In genomic region chr7:16051883-16052595, GRCm38 (mm10) we compare ENCODE assay signal across 7 mouse cellular contexts. TPM values are rescaled to one million over a fixed set of nuclear protein-coding genes. Genes with fewer than 3 reads are reported as not detected.
DNase-seq lines count a peak whose midpoint lies in the region; ATAC-seq and TF ChIP-seq lines count a peak whose summit lies in the region.

No protein-coding gene starts in this region.

- no peaks in the 10 kb centered on the region for H3K9me3 ChIP-seq in intestine, embryonic 16.5 days (ENCODE audit: control insufficient read depth, low read length)
- H3K9me3 ChIP-seq in limb, embryonic 10.5 days (replicated peaks) = no peaks in the 10 kb centered on the region
- H3K9me3 ChIP-seq in midbrain, embryonic 12.5 days = no peaks in the 10 kb centered on the region

- TF ChIP-seq POLR2A in small intestine, adult 2 months (IDR thresholded peaks at IDR 0.05; ENCODE audit: low read depth, low read length) = no peak

- 5% methylated on average over 19 of the region's 19 CpGs for WGBS in intestine, embryonic 16.5 days
- 7% methylated on average over 19 of the region's 19 CpGs for whole genome bisulfite sequencing in limb, embryonic 10.5 days
- 7% methylated on average over 19 of the region's 19 CpGs for WGBS in midbrain, embryonic 12.5 days
- WGBS in small intestine, adult 2 months = under 1% methylated on average over 19 of the region's 19 CpGs

- H3K27ac ChIP-seq in intestine, embryonic 16.5 days (ENCODE audit: low read length) = peak overlapping the region; percentile 90
- H3K27ac ChIP-seq in limb, embryonic 10.5 days = peak overlapping the region; percentile 82
- H3K27ac ChIP-seq in midbrain, embryonic 12.5 days (replicated peaks) = peak overlapping the region; percentile 81
- H3K27ac ChIP-seq in small intestine, adult 2 months (ENCODE audit: insufficient read depth, low read depth, low read length) = peak overlapping the region; percentile 70

- peak; percentile 83; the same call in 1 of the 2 replicates for TF ChIP-seq CTCF in small intestine, adult 2 months (IDR thresholded peaks at IDR 0.05; ENCODE audit: extremely low read depth, insufficient read length, insufficient replicate concordance, low read depth, low read length)

- peak; percentile 32 for ATAC-seq in intestine, embryonic 16.5 days
- ATAC-seq in midbrain, embryonic 12.5 days (ENCODE audit: low FRiP score, low read depth) = no peak

- no peaks in the 10 kb centered on the region for H3K36me3 ChIP-seq in intestine, embryonic 16.5 days (ENCODE audit: control insufficient read depth, insufficient read depth, low read length)
- no peaks in the 10 kb centered on the region for H3K36me3 ChIP-seq in limb, embryonic 10.5 days
- no peaks in the 10 kb centered on the region for H3K36me3 ChIP-seq in midbrain, embryonic 12.5 days
- no peaks in the 10 kb centered on the region for H3K36me3 ChIP-seq in small intestine, adult 2 months (ENCODE audit: control insufficient read depth, insufficient read depth, low read length)

- intact Hi-C loops in gastrocnemius, postnatal 36 days (cut with DNase I) = loop anchor here (2.0 kb wide), 1 partner anchor 69 kb away; no protein-coding TSS in a partner anchor

- H3K27me3 ChIP-seq in intestine, embryonic 16.5 days (replicated peaks; ENCODE audit: control insufficient read depth, insufficient read depth, low read length) = no peaks in the 10 kb centered on the region
- H3K27me3 ChIP-seq in limb, embryonic 10.5 days (ENCODE audit: low read depth, poor library complexity, severe bottlenecking) = no peaks in the 10 kb centered on the region
- H3K27me3 ChIP-seq in midbrain, embryonic 12.5 days = no peaks in the 10 kb centered on the region
- H3K27me3 ChIP-seq in small intestine, adult 2 months (ENCODE audit: control insufficient read depth, insufficient read depth, low read length) = no peaks in the 10 kb centered on the region

- H3K4me2 ChIP-seq in intestine, embryonic 16.5 days (ENCODE audit: low read depth, low read length) = peak overlapping the region; percentile 83
- H3K4me2 ChIP-seq in midbrain, embryonic 12.5 days (replicated peaks) = peak overlapping the region; percentile 68

- DNase-seq in adrenal gland, adult 2 months = peak; percentile 81
- DNase-seq in embryo, embryonic 11 days = peak; percentile 85
- peak; percentile 66 for DNase-seq in gastrocnemius, postnatal 36 days
- peak; percentile 86 for DNase-seq in limb, embryonic 10.5 days (ENCODE audit: low spot score)

- peak overlapping the region; percentile 76 for H3K9ac ChIP-seq in intestine, embryonic 16.5 days (ENCODE audit: low read depth, low read length)
- H3K9ac ChIP-seq in midbrain, embryonic 12.5 days (replicated peaks) = peak overlapping the region; percentile 49

- H3K4me1 ChIP-seq in intestine, embryonic 16.5 days (ENCODE audit: control insufficient read depth, insufficient read depth, low read length) = peaks cover 17% of the 10 kb centered on the region
- peaks cover 22% of the 10 kb centered on the region for H3K4me1 ChIP-seq in limb, embryonic 10.5 days
- peaks cover 26% of the 10 kb centered on the region for H3K4me1 ChIP-seq in midbrain, embryonic 12.5 days
- H3K4me1 ChIP-seq in small intestine, adult 2 months (ENCODE audit: control insufficient read depth, insufficient read depth, insufficient read length, low read length) = peaks cover 10% of the 10 kb centered on the region; the same call in 1 of the 2 replicates

- H3K4me3 ChIP-seq in intestine, embryonic 16.5 days (ENCODE audit: low read length) = peak overlapping the region; percentile 71
- peak overlapping the region; percentile 57 for H3K4me3 ChIP-seq in limb, embryonic 10.5 days
- H3K4me3 ChIP-seq in midbrain, embryonic 12.5 days = peak overlapping the region; percentile 49
- H3K4me3 ChIP-seq in small intestine, adult 2 months (ENCODE audit: low read depth, low read length) = peak overlapping the region; percentile 63

RNA-seq across cellular contexts. Expression of gene Bicra, which starts 4.3 kb away (rescaled TPM):
- 10 to 100 TPM in 1 of 2 experiments, 1 to 10 TPM in 1; 9.4 to 10.4 TPM for total RNA-seq in adrenal gland, adult 2 months (2021)
- polyA plus RNA-seq in adrenal gland, adult 2 months (2012; rRNA removed) = 19.8 and 26.2 TPM in 2 replicates
- 1 to 10 TPM; 4.5 to 6.6 TPM for total RNA-seq in gastrocnemius, postnatal 36 days (2021)
- 3.7 and 4.0 TPM in 2 replicates for polyA plus RNA-seq in intestine, embryonic 16.5 days (2015; fragmentation: Nextera tagmentation; extraction: Ambion mirVana)
- 10.6 and 10.8 TPM in 2 replicates for polyA plus RNA-seq in limb, embryonic 10.5 days (2016; fragmentation: Nextera tagmentation; extraction: Ambion mirVana)
- polyA plus RNA-seq in midbrain, embryonic 12.5 days (2016; fragmentation: Nextera tagmentation; extraction: Ambion mirVana) = 10.0 and 10.3 TPM in 2 replicates
- polyA plus RNA-seq in small intestine, adult 2 months (2012; rRNA removed) = 18.7 and 31.0 TPM in 2 replicates

RNA-seq across cellular contexts. Expression of gene Zfp541, which starts 9.6 kb away (rescaled TPM):
- total RNA-seq in adrenal gland, adult 2 months (2021) = under 1 TPM; 0.06 to 0.07 TPM
- 0.04 and 0.09 TPM in 2 replicates for polyA plus RNA-seq in adrenal gland, adult 2 months (2012; rRNA removed)
- total RNA-seq in gastrocnemius, postnatal 36 days (2021) = not detected
- 0.07 and 0.21 TPM in 2 replicates for polyA plus RNA-seq in intestine, embryonic 16.5 days (2015; fragmentation: Nextera tagmentation; extraction: Ambion mirVana)
- 0.05 TPM in 1 of 2 replicates, not detected in the other for polyA plus RNA-seq in limb, embryonic 10.5 days (2016; fragmentation: Nextera tagmentation; extraction: Ambion mirVana)
- polyA plus RNA-seq in midbrain, embryonic 12.5 days (2016; fragmentation: Nextera tagmentation; extraction: Ambion mirVana) = not detected in 2 replicates
- not detected in 2 replicates for polyA plus RNA-seq in small intestine, adult 2 months (2012; rRNA removed)

RNA-seq across cellular contexts. Expression of gene Napa, which starts 46.2 kb away (rescaled TPM):
- 100 to 1,000 TPM; 149 to 167 TPM for total RNA-seq in adrenal gland, adult 2 months (2021)
- 316 and 381 TPM in 2 replicates for polyA plus RNA-seq in adrenal gland, adult 2 months (2012; rRNA removed)
- 100 to 1,000 TPM in 1 of 2 experiments, 10 to 100 TPM in 1; 92.4 to 109 TPM for total RNA-seq in gastrocnemius, postnatal 36 days (2021)
- polyA plus RNA-seq in intestine, embryonic 16.5 days (2015; fragmentation: Nextera tagmentation; extraction: Ambion mirVana) = 211 and 233 TPM in 2 replicates
- polyA plus RNA-seq in limb, embryonic 10.5 days (2016; fragmentation: Nextera tagmentation; extraction: Ambion mirVana) = 197 and 216 TPM in 2 replicates
- polyA plus RNA-seq in midbrain, embryonic 12.5 days (2016; fragmentation: Nextera tagmentation; extraction: Ambion mirVana) = 167 and 196 TPM in 2 replicates
- polyA plus RNA-seq in small intestine, adult 2 months (2012; rRNA removed) = 82.7 and 139 TPM in 2 replicates
